Mouse (Mus musculus): Measurements from ENCODE around the gene Osbpl3. TPM values are rescaled to one million over a fixed set of nuclear protein-coding genes. Genes with fewer than 3 reads are reported as not detected.

The Osbpl3 gene
- polyA plus RNA-seq, 1 experiment from 2014 or later: 4.1 TPM

DNA sequence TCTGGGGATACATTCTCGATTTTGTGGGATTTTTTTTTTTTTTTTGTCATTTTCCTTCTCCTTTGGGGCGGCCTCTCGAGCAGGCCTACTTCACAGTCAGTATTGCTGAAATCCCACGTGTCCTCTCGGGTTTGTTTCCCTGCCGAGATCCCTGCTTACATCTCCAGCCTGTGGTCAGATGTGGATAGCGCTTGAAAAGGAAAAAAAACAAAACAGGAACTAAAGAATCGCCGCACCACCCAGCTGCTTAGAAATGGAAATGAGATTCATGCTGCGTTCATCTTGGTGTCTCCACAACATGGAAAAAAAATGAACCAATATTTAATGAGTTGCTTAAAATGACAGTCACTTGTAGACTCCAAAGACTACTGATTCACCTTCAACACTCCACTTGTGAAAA lies 160.9 kb downstream of the Osbpl3 start:
- Histone ChIP-seq H3K27ac (ENCODE audit: low read depth) (no peak overlapping the region), H3K9ac (no peak overlapping the region), H3K4me2 (no peak overlapping the region), H3K27me3 (ENCODE audit: insufficient read depth, low read length) (no peaks in the 10 kb centered on the region), H3K4me3 (ENCODE audit: low read depth, low read length) (no peak overlapping the region), H3K4me1 (ENCODE audit: insufficient read depth) (no peaks in the 10 kb centered on the region), H3K36me3 (ENCODE audit: insufficient read depth) (no peaks in the 10 kb centered on the region), H3K9me3 (ENCODE audit: low read depth, low read length) (no peaks in the 10 kb centered on the region)
- no peak for ATAC-seq (ENCODE audit: insufficient read depth)
- DNase-seq: no peak
- no peak for TF ChIP-seq CTCF (IDR thresholded peaks at IDR 0.05; ENCODE audit: low read depth)
- 79% methylated on average over 10 of the region's 10 CpGs for WGBS

DNA sequence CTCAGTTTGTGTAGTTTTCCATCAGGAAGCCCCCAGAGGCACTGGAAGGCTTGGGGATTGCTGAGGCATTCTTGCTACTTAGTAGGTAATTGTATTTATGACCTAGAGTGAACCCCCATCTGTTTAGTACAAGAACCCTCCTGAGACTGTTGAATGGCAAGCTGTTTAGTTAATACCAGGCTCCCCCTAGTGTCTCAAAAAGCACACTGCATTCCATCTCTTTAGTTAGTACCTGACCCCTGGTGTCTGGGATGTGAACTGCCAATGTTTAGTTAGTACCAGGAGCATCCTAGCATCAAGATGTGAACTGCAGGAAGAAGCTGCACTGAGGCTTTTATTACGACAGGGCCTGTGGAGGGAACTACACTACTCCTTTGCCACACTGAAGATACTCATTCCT lies 161.9 kb downstream of the Osbpl3 start:
- Histone ChIP-seq H3K4me3 (ENCODE audit: low read depth, low read length) (no peak overlapping the region), H3K9ac (no peak overlapping the region), H3K4me2 (no peak overlapping the region), H3K4me1 (ENCODE audit: insufficient read depth) (no peaks in the 10 kb centered on the region), H3K9me3 (ENCODE audit: low read depth, low read length) (no peaks in the 10 kb centered on the region), H3K27ac (ENCODE audit: low read depth) (no peak overlapping the region), H3K27me3 (ENCODE audit: insufficient read depth, low read length) (no peaks in the 10 kb centered on the region), H3K36me3 (ENCODE audit: insufficient read depth) (no peaks in the 10 kb centered on the region)
- 29% methylated on average over 1 of the region's 1 CpGs for WGBS
- peak; percentile 35 for ATAC-seq (ENCODE audit: insufficient read depth)
- DNase-seq: peak; percentile 92
- peak; percentile 98 for TF ChIP-seq CTCF (IDR thresholded peaks at IDR 0.05; ENCODE audit: low read depth)

DNA sequence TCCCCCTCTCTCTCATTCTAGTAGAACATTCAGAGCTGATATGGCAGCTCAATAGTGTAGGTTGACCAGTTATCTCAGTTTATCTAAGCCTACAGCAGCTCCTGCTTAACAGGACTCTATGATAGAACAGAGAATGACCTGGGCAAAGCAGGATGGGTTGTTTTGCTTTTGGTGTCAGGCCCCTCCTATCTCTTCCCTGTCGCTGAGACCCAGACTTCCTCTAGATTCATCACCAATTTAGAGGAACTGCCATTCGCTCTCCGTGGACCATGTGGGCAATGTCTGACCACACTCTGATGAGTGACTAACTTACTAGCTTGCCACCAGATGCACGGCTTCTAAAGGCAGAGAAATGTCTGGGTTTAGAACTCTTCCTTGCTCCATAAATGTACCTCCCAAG lies 164.4 kb downstream of the Osbpl3 start:
- Histone ChIP-seq H3K27me3 (ENCODE audit: insufficient read depth, low read length) (no peaks in the 10 kb centered on the region), H3K9ac (no peak overlapping the region), H3K4me1 (ENCODE audit: insufficient read depth) (no peaks in the 10 kb centered on the region), H3K4me3 (ENCODE audit: low read depth, low read length) (no peak overlapping the region), H3K4me2 (no peak overlapping the region), H3K9me3 (ENCODE audit: low read depth, low read length) (no peaks in the 10 kb centered on the region), H3K27ac (ENCODE audit: low read depth) (no peak overlapping the region), H3K36me3 (ENCODE audit: insufficient read depth) (no peaks in the 10 kb centered on the region)
- DNase-seq (no peak), ATAC-seq (ENCODE audit: insufficient read depth) (no peak)
- 65% methylated on average over 4 of the region's 4 CpGs for WGBS
- TF ChIP-seq CTCF (IDR thresholded peaks at IDR 0.05; ENCODE audit: low read depth): no peak

- WGBS: 81% methylated on average over 3 of the region's 3 CpGs
- Histone ChIP-seq H3K27me3 (ENCODE audit: insufficient read depth, low read length) (no peaks in the 10 kb centered on the region), H3K27ac (ENCODE audit: low read depth) (no peak overlapping the region), H3K9ac (no peak overlapping the region), H3K4me3 (ENCODE audit: low read depth, low read length) (no peak overlapping the region), H3K4me2 (no peak overlapping the region), H3K4me1 (ENCODE audit: insufficient read depth) (no peaks in the 10 kb centered on the region), H3K9me3 (ENCODE audit: low read depth, low read length) (no peaks in the 10 kb centered on the region), H3K36me3 (ENCODE audit: insufficient read depth) (no peaks in the 10 kb centered on the region)
- ATAC-seq (ENCODE audit: insufficient read depth) (no peak), DNase-seq (no peak)
- no peak for TF ChIP-seq CTCF (IDR thresholded peaks at IDR 0.05; ENCODE audit: low read depth)
Measured at GRCm38 (mm10) chr6:50286881-50287280, 169.1 kb downstream of the Osbpl3 start.

DNA sequence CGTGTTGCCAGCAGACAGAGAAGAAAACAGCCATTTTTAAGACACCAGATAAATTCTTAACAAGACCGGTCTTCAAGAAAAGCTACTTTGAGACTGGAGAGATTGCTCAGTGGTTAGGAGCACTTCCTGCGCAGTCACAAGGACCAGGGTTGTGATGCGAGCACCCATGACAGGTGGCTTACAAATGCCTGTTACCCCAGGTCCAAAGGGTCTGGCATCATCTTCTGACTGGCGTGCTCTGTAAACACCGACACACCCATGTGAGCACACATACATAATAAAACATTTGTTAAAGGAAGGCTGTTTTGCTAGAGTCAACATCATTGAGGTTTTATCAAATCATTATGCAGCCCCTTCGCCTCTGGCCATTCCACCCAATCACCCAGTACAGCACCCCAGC lies 176.4 kb downstream of the Osbpl3 start:
- Histone ChIP-seq H3K4me1 (ENCODE audit: insufficient read depth) (no peaks in the 10 kb centered on the region), H3K4me3 (ENCODE audit: low read depth, low read length) (no peak overlapping the region), H3K27ac (ENCODE audit: low read depth) (no peak overlapping the region), H3K9me3 (ENCODE audit: low read depth, low read length) (no peaks in the 10 kb centered on the region), H3K4me2 (no peak overlapping the region), H3K27me3 (ENCODE audit: insufficient read depth, low read length) (no peaks in the 10 kb centered on the region), H3K9ac (no peak overlapping the region), H3K36me3 (ENCODE audit: insufficient read depth) (no peaks in the 10 kb centered on the region)
- DNase-seq (no peak), ATAC-seq (ENCODE audit: insufficient read depth) (no peak)
- 80% methylated on average over 7 of the region's 7 CpGs for WGBS
- no peak for TF ChIP-seq CTCF (IDR thresholded peaks at IDR 0.05; ENCODE audit: low read depth)

DNA sequence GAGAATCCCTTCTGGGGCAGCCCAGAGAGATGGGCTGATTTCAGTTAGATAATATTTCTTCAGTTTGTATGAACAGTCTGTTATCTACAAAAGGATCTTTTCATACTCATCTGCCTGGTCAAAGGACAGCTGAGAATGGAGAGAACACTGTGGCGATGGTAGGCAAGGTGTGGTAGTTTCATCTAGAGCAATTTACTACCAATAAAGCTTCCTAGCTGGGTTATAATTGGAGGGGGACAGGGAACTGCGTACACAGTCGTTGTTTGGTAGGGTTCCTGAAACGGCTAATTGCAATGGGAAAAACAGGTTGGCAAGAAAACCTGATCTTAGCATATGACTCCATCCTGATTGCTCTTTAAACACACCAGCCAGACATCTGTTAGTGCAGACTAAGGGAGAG lies 182.1 kb downstream of the Osbpl3 start:
- no peak for TF ChIP-seq CTCF (IDR thresholded peaks at IDR 0.05; ENCODE audit: low read depth)
- ATAC-seq (ENCODE audit: insufficient read depth): no peak

DNA sequence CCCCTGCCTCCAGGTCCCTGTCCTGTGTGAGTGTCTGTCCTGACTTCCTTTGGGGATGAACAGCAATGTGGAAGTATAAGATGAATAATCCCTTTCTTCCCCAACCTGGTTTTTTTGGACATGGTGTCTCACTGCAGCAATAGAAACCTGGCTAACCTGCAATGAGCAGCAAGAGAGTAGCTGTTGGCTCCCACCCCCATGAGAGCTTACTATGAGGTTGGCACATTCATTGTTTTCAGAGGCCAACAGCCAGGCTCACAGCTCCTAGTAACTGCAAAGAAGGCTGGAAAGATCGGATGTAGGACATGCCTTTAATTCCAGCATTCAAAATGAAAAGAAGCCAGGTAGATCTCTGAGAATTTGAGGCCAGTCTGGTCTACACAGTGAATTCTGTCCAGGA lies 182.6 kb downstream of the Osbpl3 start:
- 59% methylated on average over 1 of the region's 1 CpGs for WGBS

More for the DNA sequence above, 182.1 kb downstream of the Osbpl3 start:
- no peak for DNase-seq
- no peaks in the 10 kb centered on the region for H3K9me3 ChIP-seq (ENCODE audit: low read depth, low read length)
- H3K4me3 ChIP-seq (ENCODE audit: low read depth, low read length): no peak overlapping the region
- no peaks in the 10 kb centered on the region for H3K4me1 ChIP-seq (ENCODE audit: insufficient read depth)
- no peak overlapping the region for H3K4me2 ChIP-seq
- 80% methylated on average over 4 of the region's 4 CpGs for WGBS
- no peaks in the 10 kb centered on the region for H3K36me3 ChIP-seq (ENCODE audit: insufficient read depth)
- no peaks in the 10 kb centered on the region for H3K27me3 ChIP-seq (ENCODE audit: insufficient read depth, low read length)
- no peak overlapping the region for H3K9ac ChIP-seq
- no peak overlapping the region for H3K27ac ChIP-seq (ENCODE audit: low read depth)

GRCm38 (mm10) chr6:50263670-50264069 lies 192.3 kb downstream of the Osbpl3 start, which contains the start of gene Gsdme:
Gene Gsdme, minus strand, starts transcription at chr6:50263862.
- WGBS: 64% methylated on average over 6 of the region's 6 CpGs
- no peak within 1 kb of the TSS for H3K27ac ChIP-seq (ENCODE audit: low read depth)
- H3K4me2 ChIP-seq: no peak within 1 kb of the TSS
- no peak within 1 kb of the TSS for H3K9ac ChIP-seq
- no peak for TF ChIP-seq CTCF (IDR thresholded peaks at IDR 0.05; ENCODE audit: low read depth)
- H3K9me3 ChIP-seq (ENCODE audit: low read depth, low read length): no peaks in the 10 kb centered on the region
- DNase-seq (no peak), ATAC-seq (ENCODE audit: insufficient read depth) (no peak)
- H3K27me3 ChIP-seq (ENCODE audit: insufficient read depth, low read length): no peaks in the 10 kb centered on the region
- no peaks in the 10 kb centered on the region for H3K4me1 ChIP-seq (ENCODE audit: insufficient read depth)
- no peak within 1 kb of the TSS for H3K4me3 ChIP-seq (ENCODE audit: low read depth, low read length)
- H3K36me3 ChIP-seq (ENCODE audit: insufficient read depth): no peaks in the 10 kb centered on the region

More for the DNA sequence above, 182.6 kb downstream of the Osbpl3 start:
- DNase-seq: no peak
- ATAC-seq (ENCODE audit: insufficient read depth): no peak
- Histone ChIP-seq H3K27ac (ENCODE audit: low read depth) (no peak overlapping the region), H3K4me2 (no peak overlapping the region), H3K9ac (no peak overlapping the region), H3K4me3 (ENCODE audit: low read depth, low read length) (no peak overlapping the region), H3K4me1 (ENCODE audit: insufficient read depth) (no peaks in the 10 kb centered on the region), H3K27me3 (ENCODE audit: insufficient read depth, low read length) (no peaks in the 10 kb centered on the region), H3K9me3 (ENCODE audit: low read depth, low read length) (no peaks in the 10 kb centered on the region), H3K36me3 (ENCODE audit: insufficient read depth) (no peaks in the 10 kb centered on the region)
- no peak for TF ChIP-seq CTCF (IDR thresholded peaks at IDR 0.05; ENCODE audit: low read depth)
